Mouse (Mus musculus) telencephalon, adult 2 months (tissue): ENCODE results near the gene Cd22.

Experiments
- DNase-seq: peaks from one replicate; pipeline ENCODE4 v3.0.0-alpha.2; 2011; ENCODE audit warnings: low read depth, low spot score

Gene Cd22

DNA sequence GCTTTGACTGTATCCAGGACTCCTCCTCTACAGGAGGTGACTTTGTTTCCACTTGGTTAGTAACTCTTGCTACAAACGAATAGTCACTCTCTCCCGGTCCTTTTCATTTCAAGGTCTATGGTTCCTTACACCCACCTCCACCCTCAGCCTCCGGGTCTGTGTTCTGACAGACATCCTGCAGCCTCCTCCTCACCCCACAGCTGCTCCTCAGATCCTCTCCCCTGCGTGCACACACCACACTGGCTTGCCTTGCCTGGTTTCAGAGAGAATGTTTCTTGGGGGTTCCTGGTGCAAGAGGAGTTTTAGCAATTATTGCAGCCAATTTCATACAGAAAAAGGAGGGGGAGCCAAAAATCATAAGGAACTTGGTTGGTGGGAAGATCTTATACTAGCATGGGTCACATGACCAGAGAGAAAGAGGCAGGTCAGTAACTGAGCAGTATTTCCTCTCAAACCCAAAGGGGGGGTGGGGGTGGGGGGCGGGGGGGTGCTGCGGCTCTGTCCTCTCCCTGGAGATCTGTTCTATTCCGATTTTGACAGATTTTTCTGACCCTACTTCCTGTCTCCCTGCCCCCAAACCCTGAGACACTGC is 59.2 kb downstream of the Cd22 start:
- no peak for DNase-seq

DNA sequence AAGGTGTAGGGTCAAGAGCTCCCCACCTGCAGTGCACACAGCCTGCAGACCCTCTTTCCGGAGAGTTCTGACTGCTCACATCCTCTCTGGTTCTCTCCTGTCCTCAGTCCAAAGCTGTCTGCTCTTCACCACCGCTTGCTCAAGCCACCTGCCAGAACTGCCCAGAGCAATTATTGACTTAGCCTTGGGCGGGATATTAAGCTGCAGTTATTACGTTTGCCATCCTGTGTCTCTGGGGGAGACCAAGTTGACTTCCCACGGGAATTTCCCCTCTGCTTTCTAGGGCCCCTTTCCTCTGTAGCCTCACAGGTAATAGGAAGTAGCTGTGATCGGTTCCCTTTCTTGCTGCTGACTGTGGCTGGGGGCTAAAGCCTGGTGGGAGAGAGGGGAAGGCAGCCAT is 60.0 kb downstream of the Cd22 start:
- no peak for DNase-seq
